Mouse (Mus musculus) C2C12 (cell line): ENCODE results near the gene Gje1. TPM values are rescaled to one million over a fixed set of nuclear protein-coding genes. Genes with fewer than 3 reads are reported as not detected.

Source experiments
- H3K27me3 ChIP-seq: one replicate; pipeline ENCODE4 v1.6.1; 2011; ENCODE audit not compliant: control insufficient read depth, insufficient read depth, insufficient read length
- H3K36me3 ChIP-seq: one replicate; pipeline ENCODE4 v1.6.1; 2011; ENCODE audit not compliant: control insufficient read depth, insufficient read depth
- H3K4me3 ChIP-seq: one replicate; pipeline ENCODE4 v1.5.1; 2011; ENCODE audit warnings: mild to moderate bottlenecking, control low read depth; ENCODE audit not compliant: poor library complexity, insufficient read depth, severe bottlenecking
- H3K79me2 ChIP-seq: one replicate; pipeline ENCODE4 v1.6.1; 2011; ENCODE audit not compliant: control insufficient read depth, insufficient read depth
- H3K79me3 ChIP-seq: one replicate; pipeline ENCODE4 v1.6.1; 2011; ENCODE audit warnings: low read depth, control low read depth
- H3ac ChIP-seq: one replicate; pipeline ENCODE3; 2011; ENCODE audit warnings: low read depth; ENCODE audit not compliant: control insufficient read depth, insufficient read length
- CEBPB ChIP-seq: IDR thresholded peaks from one replicate; pipeline ENCODE4 v1.6.1; 2011; ENCODE audit warnings: low read depth, mild to moderate bottlenecking, control low read depth, moderate library complexity
- CTCF ChIP-seq: IDR thresholded peaks from one replicate; pipeline ENCODE4 v1.5.1; 2011; ENCODE audit not compliant: control insufficient read depth, insufficient read depth, insufficient read length
- FOSL1 ChIP-seq: IDR thresholded peaks from one replicate; pipeline ENCODE4 v1.8.0; 2011; ENCODE audit warnings: mild to moderate bottlenecking, low read length; ENCODE audit not compliant: poor library complexity, insufficient read depth, severe bottlenecking
- MAX ChIP-seq: IDR thresholded peaks from one replicate; pipeline ENCODE4 v1.6.1; 2011; ENCODE audit warnings: mild to moderate bottlenecking, control low read depth
- MYOD1 ChIP-seq: IDR thresholded peaks from one replicate; pipeline ENCODE4 v1.6.1; 2011; ENCODE audit warnings: low read depth; ENCODE audit not compliant: control insufficient read depth, insufficient read length
- MYOG ChIP-seq: IDR thresholded peaks from one replicate; pipeline ENCODE4 v1.6.1; 2011; ENCODE audit not compliant: control insufficient read depth, insufficient read length; ENCODE audit errors: extremely low read depth
- USF1 ChIP-seq: IDR thresholded peaks from one replicate; pipeline ENCODE4 v1.6.1; 2011; ENCODE audit warnings: low read depth, mild to moderate bottlenecking, control low read depth, moderate library complexity
- polyA plus RNA-seq: library from polyadenylated mRNA; unstranded; fragments of >200 nt; fragmentation: generic; extraction: Trizol; gene quantifications from one replicate; pipeline ENCODE4 v1.2.1, GENCODE M21; 2012; ENCODE audit warnings: missing spikeins

Gje1 gene
- polyA plus RNA-seq, 1 experiment = not detected

GRCm38 (mm10) chr10:14705072-14706066, 12.6 kb downstream of the Gje1 start, which contains the start of the genes Vta1 and Nmbr:
Gene Vta1 (minus strand): TSS chr10:14705560.
Gene Nmbr (plus strand): TSS chr10:14705591.
- Histone ChIP-seq H3K36me3 (no peaks in the 10 kb centered on the region), H3K4me3 (peak within 1 kb of the TSS; percentile 79), H3ac (peak within 1 kb of the TSS; percentile 99), H3K79me2 (peaks cover 49% of the 10 kb centered on the region), H3K79me3 (peaks cover 37% of the 10 kb centered on the region), H3K27me3 (no peaks in the 10 kb centered on the region)
- TF ChIP-seq MYOG (no peak), MAX (peak; percentile 73), CEBPB (no peak), FOSL1 (no peak), MYOD1 (no peak), USF1 (no peak), CTCF (no peak)

- H3K36me3 ChIP-seq = no peaks in the 10 kb centered on the region
- TF ChIP-seq FOSL1 = no peak
- TF ChIP-seq MAX = no peak
- TF ChIP-seq CTCF = no peak
- no peak for TF ChIP-seq CEBPB
- TF ChIP-seq MYOG = no peak
- no peak for TF ChIP-seq MYOD1
- TF ChIP-seq USF1 = no peak
- H3K27me3 ChIP-seq = no peaks in the 10 kb centered on the region
- peaks cover 61% of the 10 kb centered on the region for H3K79me2 ChIP-seq
- no peak overlapping the region for H3ac ChIP-seq
- no peak overlapping the region for H3K4me3 ChIP-seq
- peaks cover 41% of the 10 kb centered on the region for H3K79me3 ChIP-seq
These were observed 14.1 kb downstream of the Gje1 start for GRCm38 (mm10) chr10:14703830-14704420.

GRCm38 (mm10) chr10:14703239-14703638, 14.8 kb downstream of the Gje1 start:
- Histone ChIP-seq H3K27me3 (no peaks in the 10 kb centered on the region), H3K79me2 (peaks cover 62% of the 10 kb centered on the region), H3ac (no peak overlapping the region), H3K79me3 (peaks cover 41% of the 10 kb centered on the region), H3K4me3 (no peak overlapping the region), H3K36me3 (no peaks in the 10 kb centered on the region)
- no peak for TF ChIP-seq MYOG
- no peak for TF ChIP-seq FOSL1
- no peak for TF ChIP-seq MYOD1
- TF ChIP-seq MAX = no peak

GRCm38 (mm10) chr10:14690349-14690748, 27.7 kb downstream of the Gje1 start:
- H3K27me3 ChIP-seq = no peaks in the 10 kb centered on the region
- H3K79me3 ChIP-seq = peaks cover 48% of the 10 kb centered on the region
- H3ac ChIP-seq = no peak overlapping the region
- peaks cover 75% of the 10 kb centered on the region for H3K79me2 ChIP-seq
- no peak overlapping the region for H3K4me3 ChIP-seq
- TF ChIP-seq USF1 = no peak
- no peak for TF ChIP-seq MYOG
- TF ChIP-seq MYOD1 = no peak
- no peak for TF ChIP-seq CEBPB
- TF ChIP-seq MAX = no peak
- TF ChIP-seq CTCF = no peak
- no peak for TF ChIP-seq FOSL1
- peaks cover 24% of the 10 kb centered on the region for H3K36me3 ChIP-seq

- Histone ChIP-seq H3K79me3 (peaks cover 40% of the 10 kb centered on the region), H3K79me2 (peaks cover 60% of the 10 kb centered on the region), H3K4me3 (no peak overlapping the region), H3K36me3 (peaks cover 38% of the 10 kb centered on the region), H3K27me3 (no peaks in the 10 kb centered on the region), H3ac (no peak overlapping the region)
- TF ChIP-seq MYOG (no peak), USF1 (no peak), MYOD1 (no peak), FOSL1 (no peak), MAX (no peak), CEBPB (no peak), CTCF (no peak)
These were observed 29.1 kb downstream of the Gje1 start for GRCm38 (mm10) chr10:14688785-14689442.
